Mouse (Mus musculus): ENCODE measurements around the gene Sipa1l1.

Sipa1l1 gene

DNA sequence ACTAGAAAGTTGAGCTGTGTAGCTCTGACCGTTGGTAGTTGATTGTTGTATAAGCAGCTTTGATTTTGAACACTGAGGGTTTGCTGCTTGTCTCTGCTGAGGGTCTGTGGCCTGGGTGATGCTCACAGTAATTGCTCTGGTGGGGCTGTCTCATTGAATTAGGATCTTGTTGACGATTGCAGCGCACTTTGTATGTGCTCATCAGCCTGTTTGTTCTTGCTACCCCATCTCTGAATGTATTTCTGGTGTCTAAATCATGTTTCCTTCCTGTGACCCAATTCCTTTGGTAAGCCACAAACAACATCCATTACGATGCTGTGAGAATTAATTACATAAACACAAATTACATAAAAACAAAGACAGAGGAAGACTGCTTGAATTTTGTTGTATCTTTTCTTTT lies 39.5 kb downstream of the Sipa1l1 start:
- DNase-seq (ENCODE audit: low spot score in 2 of 2) = no peak

DNA sequence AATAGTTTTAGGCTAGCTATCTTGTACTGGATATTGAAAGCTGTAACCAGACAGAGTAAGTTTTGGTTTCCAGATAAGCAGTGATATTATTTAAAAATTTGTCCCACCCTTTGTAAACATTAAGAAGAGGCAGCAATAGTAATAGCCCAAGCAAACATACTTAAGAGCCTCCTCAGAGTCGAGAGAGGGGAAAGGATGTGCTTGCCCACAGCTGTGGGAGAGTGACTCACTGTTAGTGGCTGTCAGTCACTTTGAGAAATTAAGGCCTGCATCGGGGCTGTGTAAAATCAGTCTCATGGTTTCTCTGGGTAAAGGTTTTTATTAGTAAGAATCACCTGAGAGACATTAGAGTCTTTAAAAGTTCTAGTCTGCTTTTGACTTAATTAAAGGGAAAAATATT lies 40.6 kb downstream of the Sipa1l1 start:
- DNase-seq (ENCODE audit: low spot score in 2 of 2) = no peak

DNA sequence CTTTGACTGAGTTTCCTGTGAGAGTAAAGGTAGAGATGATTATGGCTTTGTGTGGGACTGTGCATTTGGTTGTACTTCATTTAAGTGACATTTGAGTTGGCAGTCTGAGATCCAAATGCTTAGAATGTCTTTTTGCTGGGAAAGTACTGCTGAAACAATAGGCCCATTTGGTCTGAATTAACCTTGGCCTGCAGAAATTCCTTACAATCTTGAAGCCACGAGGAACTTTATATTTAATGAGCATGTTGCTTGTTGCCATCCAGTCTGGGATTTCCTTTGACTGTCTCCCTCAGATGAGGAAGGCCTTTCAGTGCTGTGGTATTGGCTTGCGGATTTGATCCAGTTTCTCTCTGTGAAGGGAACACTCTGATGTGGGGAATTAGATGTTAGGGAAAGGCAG lies 43.9 kb downstream of the Sipa1l1 start:
- no peak for DNase-seq (ENCODE audit: low spot score in 2 of 2)

DNA sequence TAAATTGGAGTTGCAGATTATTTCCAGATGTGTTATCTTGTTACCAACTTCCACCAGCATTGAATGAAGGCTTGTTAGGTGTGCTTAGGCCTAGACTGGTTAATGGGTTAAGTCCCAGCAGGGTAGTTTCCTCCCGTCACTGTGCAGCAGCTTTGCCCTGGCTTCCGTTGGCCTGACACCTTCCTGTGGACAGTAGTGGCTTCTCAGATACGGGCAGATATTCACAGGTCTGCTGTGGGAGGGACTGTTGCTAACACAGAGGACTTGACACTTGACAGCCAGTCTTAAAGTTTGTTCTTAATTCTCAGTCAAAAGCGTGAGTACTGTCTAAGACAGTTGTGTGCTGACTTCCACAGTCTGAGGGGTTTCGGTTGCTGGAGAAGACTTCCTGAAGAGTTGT lies 45.8 kb downstream of the Sipa1l1 start:
- no peak for DNase-seq (ENCODE audit: low spot score in 2 of 2)

DNA sequence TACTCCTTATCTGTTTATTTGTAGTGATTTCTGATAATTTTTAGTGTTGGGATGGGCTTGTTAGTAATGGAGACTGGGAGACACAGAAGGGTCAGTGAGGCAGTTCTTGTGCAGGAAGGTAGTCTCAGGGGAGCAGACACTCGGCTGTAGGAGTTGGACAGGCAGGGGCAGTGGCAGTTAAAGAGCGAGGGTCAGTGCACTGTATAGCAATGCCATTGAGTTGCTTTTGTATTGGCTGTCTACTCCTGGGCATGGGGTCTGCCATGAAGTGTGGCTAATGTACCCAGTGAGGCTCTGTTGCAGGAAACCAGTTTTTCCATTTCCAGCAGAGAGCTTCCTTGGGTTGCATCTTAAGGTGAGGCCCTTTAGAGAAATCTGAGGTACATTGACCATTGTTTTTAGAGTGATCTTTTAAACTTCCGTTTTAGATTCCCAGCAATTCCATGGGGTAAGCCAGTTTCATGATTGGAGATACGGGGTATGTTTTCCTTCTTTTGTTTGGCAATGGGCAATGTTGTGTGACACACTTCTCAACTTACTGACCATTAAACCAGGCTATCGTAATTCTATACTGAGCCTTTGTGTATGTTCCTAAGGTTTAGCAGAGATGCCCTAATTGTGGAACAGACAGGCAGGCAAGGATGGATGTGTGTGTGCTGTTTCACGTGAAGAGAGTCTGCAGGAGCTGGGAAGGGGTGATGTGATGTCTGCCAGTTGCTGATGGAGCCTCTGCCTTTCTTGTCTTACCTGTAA lies 47.9 kb downstream of the Sipa1l1 start:
- no peak for DNase-seq (ENCODE audit: low spot score in 2 of 2)

DNA sequence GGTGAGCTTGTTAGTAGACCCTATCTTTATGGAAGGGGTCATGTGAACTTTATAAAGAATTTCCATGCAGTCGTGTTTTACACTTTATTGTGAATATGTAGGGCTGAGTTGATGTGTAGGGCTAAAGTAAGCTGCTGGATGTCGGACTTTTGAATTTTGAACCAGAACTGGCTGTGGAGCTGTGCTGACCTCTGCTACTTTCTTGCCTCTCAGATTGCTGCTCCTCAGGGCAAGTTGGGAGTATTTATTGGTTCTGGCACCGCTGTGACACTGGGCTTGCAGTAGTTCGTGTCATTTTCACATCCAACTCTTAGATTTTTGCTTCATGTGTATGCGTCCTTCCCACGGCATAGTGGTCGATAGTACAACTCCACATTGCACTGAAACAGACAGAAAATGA lies 49.1 kb downstream of the Sipa1l1 start:
- no peak for DNase-seq (ENCODE audit: low spot score in 2 of 2)

DNA sequence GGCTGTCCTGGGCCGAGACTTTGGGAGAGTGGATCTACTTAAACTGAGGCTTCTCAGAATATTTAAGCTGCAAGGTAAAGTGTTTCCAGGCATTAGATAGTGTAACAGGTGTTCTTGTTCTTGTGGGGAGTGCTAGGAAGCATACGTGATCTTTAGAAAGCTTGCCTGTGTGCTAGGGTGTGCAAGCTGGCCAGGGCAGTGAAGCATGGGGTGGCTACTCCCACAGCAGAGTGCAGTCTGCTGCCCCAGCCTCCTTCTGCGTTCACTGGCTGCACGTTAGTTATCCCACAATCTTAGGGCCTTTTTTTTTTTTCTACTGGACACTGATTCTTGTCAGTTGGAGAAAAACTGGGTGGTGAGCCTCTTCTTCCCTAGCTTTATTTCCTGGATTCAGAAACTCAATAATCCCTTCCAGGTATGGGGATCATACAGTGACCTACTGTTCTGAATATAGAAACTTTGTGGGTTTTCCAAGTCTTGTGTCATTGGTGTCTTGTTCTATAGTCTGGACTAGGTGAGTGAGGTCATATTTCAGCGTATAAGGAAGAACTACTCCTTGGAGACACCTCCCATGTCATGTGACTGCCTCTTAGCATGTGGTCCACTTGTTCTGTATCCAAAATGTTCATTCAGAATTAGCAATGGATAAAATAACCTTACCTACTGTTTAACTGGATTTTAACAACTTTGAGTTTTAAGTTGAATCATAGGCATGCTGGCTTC lies 51.4 kb downstream of the Sipa1l1 start:
- DNase-seq (ENCODE audit: low spot score in 2 of 2) = no peak

DNA sequence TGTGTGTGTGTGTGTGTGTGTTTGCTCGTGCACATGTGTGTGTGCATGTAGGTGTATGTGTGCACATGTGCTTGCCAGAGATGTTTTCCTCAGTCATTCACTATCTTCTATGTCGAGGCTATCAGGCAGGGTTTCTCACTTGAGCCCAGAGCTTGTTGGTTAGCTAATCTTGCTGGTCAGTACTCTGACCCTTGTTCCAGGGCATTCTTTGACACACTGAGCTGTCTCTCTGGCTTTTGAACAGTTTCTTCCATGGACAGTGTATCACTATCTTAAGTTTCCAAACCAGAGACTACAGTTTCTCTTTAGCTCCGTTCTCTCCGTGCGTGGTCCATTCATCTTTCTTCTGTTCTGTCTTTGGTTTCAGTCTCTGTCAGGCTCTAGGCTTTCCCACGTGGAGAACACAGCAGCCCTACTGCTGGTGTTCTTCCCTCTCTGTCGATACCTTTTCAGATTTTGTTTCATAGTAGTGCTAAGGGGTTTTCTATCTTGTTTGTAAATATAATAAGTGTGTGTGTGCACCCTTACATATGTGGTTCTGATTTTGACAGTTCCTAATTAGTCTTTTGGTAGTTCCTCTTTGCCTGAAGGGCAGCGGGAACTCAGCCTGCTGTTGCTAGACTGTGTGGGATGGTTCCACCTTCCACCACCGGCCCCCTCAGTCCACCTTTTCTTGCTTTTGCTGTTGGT lies 54.2 kb downstream of the Sipa1l1 start:
- DNase-seq (ENCODE audit: low spot score in 2 of 2) = no peak

DNA sequence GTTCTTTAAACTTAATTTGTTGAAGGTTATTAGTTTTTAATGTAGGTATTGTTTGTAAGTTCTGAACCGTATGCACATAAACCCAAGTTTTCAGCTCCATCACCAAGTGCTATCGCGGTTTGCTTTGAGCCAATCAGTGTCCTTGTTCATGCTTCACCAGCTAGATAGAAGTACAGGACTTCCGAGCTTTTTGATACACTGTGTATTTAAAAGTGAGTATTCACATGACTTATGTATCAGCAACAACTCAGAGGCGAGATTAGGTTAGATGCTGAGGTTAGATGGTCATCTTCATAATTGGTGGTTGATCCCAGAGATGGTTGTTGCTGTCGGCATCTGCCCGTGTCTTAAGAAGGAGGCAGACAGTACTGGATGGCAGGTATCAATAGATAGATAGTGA lies 55.7 kb downstream of the Sipa1l1 start:
- no peak for DNase-seq (ENCODE audit: low spot score in 2 of 2)

DNA sequence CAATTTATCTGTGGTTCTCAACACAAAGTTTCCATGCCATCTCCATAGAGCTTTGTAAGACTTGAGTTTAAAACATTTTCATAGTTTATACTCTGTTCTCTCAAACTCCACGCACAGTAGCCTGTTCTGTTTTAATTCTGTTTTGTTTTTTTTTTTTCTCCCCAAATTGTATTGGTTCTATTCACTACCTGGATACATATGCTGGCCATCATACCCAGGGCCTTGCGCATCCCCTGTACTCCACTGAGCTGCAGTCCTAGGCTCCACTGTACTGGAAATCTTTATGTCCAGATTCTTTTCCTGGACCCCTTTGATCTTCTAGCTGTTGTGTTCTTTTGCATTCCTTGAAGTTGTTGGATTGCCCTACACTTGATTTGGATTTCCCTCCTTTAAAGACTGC lies 56.2 kb downstream of the Sipa1l1 start:
- DNase-seq (ENCODE audit: low spot score in 2 of 2) = no peak

DNA sequence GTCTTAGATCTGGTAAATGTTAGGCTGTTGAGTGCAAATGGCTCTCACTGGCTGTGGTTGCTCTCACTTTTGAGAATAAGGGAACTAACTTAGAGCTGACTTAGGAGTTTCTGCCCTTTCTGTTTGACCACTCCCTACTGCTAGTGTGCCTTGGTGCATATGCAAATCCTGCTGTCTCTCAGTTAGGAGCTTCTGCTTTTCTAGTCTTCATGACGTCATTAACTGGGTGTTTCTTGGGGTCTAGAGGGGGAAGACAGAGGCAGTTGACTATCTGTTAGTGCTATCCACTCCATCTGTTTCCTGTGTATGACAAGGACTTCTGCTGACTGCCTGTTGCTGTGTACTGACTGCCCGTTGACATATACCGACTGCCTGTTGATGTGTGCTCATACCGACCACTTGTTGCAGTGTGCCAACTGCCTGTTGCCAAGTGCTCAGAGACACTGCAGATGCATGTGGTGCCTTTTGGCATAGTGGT lies 56.7 kb downstream of the Sipa1l1 start:
- peak in 1 of 2 experiments; percentile 28 for DNase-seq (ENCODE audit: low spot score in 2 of 2)

DNA sequence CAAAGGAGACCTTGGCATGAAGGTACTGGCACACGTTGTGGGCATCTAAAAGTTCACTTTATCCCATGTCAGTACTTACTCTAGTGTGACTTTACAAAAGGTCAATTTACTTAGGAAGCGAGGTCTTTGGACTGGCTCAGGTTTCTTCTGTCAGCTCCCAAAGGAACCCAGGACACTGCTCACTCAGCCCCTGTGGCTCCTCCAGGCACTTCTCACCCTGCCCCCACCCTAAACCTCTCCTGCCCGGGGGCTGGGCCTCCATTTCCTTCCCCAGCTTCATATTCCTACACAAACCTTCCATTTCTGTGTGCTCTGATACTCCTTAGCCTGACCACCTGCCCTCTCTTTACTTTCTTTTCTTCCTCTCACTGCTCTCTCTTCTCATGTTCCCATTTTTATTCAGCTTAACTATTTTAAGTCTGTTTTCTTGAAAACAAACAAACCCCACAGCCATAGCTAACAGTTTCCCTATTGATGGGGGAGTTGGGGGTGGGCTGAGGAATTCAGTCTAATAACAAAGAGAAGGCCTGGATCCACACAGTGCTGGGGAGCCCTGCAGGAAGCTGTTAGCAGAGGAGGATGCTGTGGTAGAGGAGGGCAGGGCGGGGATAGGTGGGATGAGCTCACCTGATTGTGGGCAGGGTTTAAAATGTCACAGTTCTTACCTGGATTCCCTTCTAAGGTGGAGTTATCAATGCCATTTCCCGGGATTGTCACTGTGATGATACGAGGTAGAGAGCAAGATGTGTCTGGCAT lies 57.4 kb downstream of the Sipa1l1 start:
- DNase-seq (ENCODE audit: low spot score in 2 of 2) = no peak

DNA sequence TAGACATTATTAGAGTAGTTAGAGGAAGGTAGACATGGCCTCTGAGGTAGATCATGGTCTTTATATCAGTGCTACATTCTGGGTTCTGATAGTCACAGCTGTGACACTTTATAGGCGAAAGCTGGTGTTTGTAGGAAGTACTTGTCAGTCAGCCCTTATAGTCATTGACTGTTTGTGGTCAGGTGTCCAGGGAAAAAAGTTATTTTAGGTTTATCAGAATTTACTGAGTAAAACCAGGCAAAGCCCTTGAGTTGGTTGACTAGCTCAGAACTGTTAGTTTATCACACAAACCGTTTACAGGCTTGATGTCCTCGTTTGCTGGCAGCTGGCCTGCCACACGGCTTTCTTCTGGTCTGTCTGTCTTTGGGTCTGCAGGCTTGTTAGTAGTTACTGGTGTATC lies 61.0 kb downstream of the Sipa1l1 start:
- DNase-seq (ENCODE audit: low spot score in 2 of 2) = no peak

DNA sequence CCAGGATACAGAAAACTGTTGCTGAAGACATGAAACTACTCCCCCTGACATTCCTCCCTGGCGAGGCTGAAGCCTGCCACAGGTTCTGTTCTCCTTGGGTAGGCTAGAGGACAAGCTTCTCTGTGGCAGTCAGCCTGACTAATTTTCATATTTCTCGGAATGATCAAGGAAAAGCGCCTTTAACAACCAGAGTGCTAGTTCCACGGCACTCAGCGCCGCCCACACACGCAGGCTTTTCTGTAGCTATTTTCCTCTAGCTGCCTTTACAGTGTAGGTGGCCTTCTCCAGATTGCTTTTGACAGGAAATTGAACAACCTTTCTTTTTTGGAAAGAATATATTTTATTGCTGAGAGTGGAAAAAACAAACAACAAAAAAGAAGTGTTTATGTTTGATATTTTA lies 62.1 kb downstream of the Sipa1l1 start:
- DNase-seq (ENCODE audit: low spot score in 2 of 2) = no peak

DNA sequence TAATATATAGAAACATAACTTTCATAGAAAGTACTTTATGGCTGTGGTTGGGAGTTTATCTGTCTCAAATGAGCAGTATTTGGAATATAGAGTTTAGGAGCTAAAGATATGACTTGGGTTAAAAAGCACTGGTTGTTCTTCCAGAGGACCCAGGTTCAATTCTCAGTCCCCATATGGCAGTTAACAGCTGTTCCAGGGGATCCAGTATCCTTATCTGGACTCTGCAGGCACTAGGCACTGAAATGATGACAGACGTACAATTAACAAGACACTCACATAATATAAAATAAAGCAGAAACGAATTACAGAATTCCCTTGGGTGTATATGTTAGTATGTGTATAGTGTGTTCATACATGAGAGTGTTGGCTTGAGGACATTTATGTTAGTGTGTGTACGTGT lies 64.1 kb downstream of the Sipa1l1 start:
- DNase-seq (ENCODE audit: low spot score in 2 of 2) = no peak

DNA sequence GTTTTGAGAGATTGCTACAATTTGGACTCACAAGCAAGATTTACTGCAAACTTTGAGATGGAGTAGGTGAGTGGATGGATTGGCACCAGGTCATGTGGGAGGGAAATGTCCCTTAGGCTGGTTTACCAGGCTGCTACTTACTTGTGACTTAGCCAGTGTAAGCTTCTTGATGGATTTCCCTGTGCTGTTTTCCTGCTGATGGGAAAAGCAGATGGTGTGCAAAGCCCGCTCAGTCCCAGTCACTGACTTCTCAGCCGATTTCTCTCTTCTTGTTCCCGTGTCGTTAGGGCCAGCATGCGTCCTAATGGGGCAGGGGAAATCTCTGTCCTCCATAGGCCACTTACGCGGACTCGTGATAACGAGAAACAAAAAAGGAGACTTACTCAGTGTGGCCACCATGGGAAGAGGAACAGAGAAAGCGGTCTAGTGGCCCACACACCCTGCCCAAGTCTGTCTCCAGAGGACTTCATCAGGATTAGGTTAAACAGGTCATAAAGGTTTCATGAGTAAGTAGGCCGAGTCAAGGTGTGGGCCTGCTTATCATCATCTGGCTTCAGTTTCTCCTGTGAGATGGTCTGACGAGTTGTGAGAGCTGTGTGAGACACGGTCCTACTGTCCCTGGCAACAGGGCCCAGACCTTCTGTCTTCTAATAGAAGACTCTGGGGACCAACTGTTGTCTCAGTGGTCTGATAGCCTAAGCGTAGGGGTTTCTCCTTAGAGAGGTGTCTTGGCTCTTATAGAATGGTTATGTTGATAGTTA lies 65.5 kb downstream of the Sipa1l1 start:
- DNase-seq (ENCODE audit: low spot score in 2 of 2) = no peak

DNA sequence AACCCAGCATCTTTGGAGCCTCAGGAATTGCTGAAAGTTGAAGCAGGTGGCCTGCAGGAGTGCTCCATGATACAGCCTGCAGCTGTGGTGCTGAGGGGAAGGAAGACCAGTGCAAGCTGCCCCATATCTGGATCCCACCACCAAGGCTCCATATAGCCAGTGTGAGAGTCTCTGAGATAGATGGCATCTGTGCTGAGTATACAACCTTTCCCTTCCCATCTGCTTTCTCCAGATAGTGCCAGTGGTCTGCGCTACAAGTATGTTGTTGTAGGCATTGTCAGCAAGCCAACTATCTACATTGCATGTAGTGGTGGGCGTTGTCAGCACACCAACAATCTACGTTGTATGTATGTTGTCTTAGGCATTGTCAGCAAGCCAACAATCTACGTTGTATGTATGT lies 68.0 kb downstream of the Sipa1l1 start:
- DNase-seq (ENCODE audit: low spot score in 2 of 2) = no peak

DNA sequence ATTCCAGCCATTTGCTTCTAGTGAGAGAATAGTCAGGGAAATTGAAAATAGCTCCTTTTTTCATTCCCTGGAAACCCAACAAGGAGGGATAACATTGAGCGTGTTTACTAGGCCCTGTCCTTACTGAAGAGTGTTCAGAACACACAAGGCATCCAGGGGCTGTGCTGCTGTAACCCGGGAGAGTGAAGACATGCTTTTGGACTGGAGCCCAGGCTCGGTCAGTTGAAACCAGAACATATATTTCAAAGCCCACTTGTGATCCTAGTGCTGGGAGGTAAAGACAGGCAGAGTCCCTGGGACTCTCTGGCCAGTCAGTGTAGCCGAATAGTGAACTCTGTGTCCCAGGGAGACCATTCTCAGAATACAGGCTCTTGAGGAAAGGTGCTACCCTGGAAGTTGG lies 68.8 kb downstream of the Sipa1l1 start:
- peak in 1 of 2 experiments; percentile 42 for DNase-seq (ENCODE audit: low spot score in 2 of 2)

DNA sequence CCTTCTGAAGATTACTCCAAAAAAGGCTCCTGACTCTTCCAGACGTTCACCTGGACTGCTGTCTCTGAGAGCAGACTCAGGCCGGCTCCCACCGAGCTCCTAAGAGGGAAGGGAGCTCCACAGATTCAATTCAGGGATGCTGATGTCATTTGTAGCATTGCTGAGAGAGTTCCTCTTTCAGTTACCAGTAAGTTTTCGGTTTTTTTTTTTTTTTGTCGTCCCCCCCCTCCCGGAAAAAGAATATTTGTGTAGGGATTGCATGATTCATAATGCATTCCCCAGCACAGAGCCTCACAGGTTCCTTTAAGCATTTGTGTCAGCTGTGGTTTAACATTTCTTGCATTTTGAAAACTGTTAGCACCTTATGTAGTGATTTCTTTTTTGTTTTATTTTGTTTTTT lies 71.6 kb downstream of the Sipa1l1 start:
- peak in 1 of 2 experiments; percentile 42 for DNase-seq (ENCODE audit: low spot score in 2 of 2)

DNA sequence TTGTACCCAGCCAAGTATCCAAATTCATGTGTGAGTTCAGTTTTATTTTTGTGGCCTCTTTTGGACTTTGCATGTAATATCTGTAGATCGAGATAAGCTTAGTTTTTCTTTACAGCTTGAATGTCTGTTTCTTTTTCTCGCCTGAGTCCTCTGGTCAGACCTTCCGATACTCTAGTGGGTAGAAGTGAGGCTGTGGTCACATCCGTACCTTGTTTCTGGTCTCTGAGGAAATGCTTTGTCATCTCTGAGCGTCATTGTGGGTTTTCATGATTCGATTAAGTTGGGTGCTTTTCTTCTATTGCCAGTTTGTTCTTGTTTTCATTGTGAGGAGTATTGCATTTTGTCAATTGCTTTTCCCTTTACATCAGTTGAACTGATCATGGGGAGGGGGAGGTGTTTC lies 76.1 kb downstream of the Sipa1l1 start:
- DNase-seq (ENCODE audit: low spot score in 2 of 2) = peak in 1 of 2 experiments; percentile 38

DNA sequence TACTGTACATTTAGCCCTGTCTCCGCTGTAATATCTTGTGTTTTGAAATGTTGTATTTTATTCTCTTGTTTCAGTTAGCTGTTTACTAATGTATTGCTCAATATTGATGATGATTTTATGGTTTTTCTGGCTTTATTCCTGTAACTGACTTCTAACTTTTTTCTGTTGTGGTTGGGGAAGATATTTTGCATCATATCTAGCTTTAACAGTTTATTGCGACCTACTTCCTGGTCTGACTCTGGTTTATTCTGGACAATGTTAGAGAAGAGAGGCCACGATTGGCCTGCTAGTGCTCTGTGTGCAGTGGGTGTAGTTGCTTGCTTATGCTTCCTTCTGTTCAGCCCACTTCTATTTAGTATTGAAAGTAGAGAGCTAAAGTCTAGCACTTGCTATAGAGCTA lies 77.3 kb downstream of the Sipa1l1 start:
- DNase-seq (ENCODE audit: low spot score in 2 of 2) = no peak

All from spleen, postnatal 4 days (tissue).